Mouse (Mus musculus): Measurements from ENCODE around the gene Rps24. TPM values are rescaled to one million over a fixed set of nuclear protein-coding genes. Genes with fewer than 3 reads are reported as not detected.

Gene Rps24
- 1,000 to 10,000 TPM; 4,112 to 4,186 TPM for total RNA-seq (2023)

DNA sequence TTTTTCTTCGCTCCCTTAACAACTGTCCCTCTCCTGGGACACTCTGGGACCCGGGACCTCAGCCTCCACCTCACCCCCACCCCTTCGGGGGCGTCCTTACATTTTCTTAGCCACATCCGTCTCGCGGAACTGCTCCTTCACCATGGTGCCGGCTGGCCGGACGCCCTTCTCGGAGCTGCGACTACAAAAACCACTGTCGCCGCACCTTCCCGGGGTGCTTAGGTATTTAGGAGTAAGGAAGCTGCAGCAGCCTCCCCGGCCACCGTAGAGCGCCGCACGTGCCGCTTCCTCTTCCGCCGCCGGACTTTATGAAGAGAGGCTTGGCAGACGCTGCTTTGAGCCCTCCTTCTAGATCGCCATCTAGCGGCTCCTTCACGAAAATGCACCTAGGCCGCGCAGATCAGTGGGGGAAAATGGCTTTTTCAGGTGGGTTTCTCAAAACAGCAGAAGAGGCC lies at the start of gene Rps24, which contains the start of gene Polr3a:
Gene Rps24, plus strand, starts transcription at position 353 of the 455 bp plus-strand sequence.
Gene Polr3a, minus strand, starts transcription at position 286 of the 455 bp plus-strand sequence.

Other genes with a start within 250 kb of the Rps24 start
- gene Dlg5, start 241.2 kb upstream of the Rps24 start, total RNA-seq (2023): not detected
- gene E330034G19Rik, start 193.9 kb upstream of the Rps24 start, total RNA-seq (2023): not detected
- 10 to 100 TPM; 50.7 to 53.4 TPM for gene Polr3a, start 67 bp upstream of the Rps24 start, total RNA-seq (2023)